Mouse (Mus musculus) right cerebral cortex, adult 2 months (tissue): ENCODE data around the gene Cfap65.
A peak's percentile ranks its signal among the peaks of the same experiment; 100 is the strongest.

Experiments
- DNase-seq, 2 experiments: peaks; one replicate each; pipeline ENCODE4 v3.0.0; 2021 to 2022; ENCODE audit warnings: low spot score in 2 of 2

The Cfap65 gene

GRCm38 (mm10) chr1:74939762-74940161 lies 4.4 kb upstream of the Cfap65 start:
- DNase-seq, result no peak

GRCm38 (mm10) chr1:74936221-74936830 lies 927 bp upstream of the Cfap65 start:
- DNase-seq, result no peak

- no peak for DNase-seq
These were observed 7.6 kb downstream of the Cfap65 start for GRCm38 (mm10) chr1:74927621-74928296.

- peak; percentile 55 to 59 for DNase-seq
These were observed 8.7 kb downstream of the Cfap65 start for GRCm38 (mm10) chr1:74926721-74927120.

GRCm38 (mm10) chr1:74924464-74924863 lies 10.9 kb downstream of the Cfap65 start:
- no peak for DNase-seq

- DNase-seq, result no peak
These were observed 19.7 kb downstream of the Cfap65 start for GRCm38 (mm10) chr1:74915706-74916105.

- DNase-seq, result no peak
These were observed 33.2 kb downstream of the Cfap65 start for GRCm38 (mm10) chr1:74902191-74902590.

- DNase-seq, result peak; percentile 64 to 76
These were observed 33.7 kb downstream of the Cfap65 start for GRCm38 (mm10) chr1:74901686-74902085.

- DNase-seq, result no peak
These were observed 34.8 kb downstream of the Cfap65 start for GRCm38 (mm10) chr1:74900341-74901285.

GRCm38 (mm10) chr1:74898656-74899431 lies 36.6 kb downstream of the Cfap65 start:
- no peak for DNase-seq

GRCm38 (mm10) chr1:74897976-74898375 lies 37.4 kb downstream of the Cfap65 start:
- no peak for DNase-seq

GRCm38 (mm10) chr1:74894966-74895365 lies 40.4 kb downstream of the Cfap65 start:
- peak; percentile 74 to 77 for DNase-seq

- peak; percentile 42 to 56 for DNase-seq
These were observed 42.1 kb downstream of the Cfap65 start, which contains the start of gene Cryba2 for GRCm38 (mm10) chr1:74893134-74893855. Cryba2 (minus strand) TSS chr1:74893143.

GRCm38 (mm10) chr1:74892351-74893133 lies 42.9 kb downstream of the Cfap65 start:
- peak in 1 of 2 experiments; percentile 35 for DNase-seq

- no peak for DNase-seq
These were observed 43.9 kb downstream of the Cfap65 start for GRCm38 (mm10) chr1:74891513-74891912.

- DNase-seq, result no peak
These were observed 49.9 kb downstream of the Cfap65 start, which contains the start of gene Fev for GRCm38 (mm10) chr1:74885369-74886042. Fev (minus strand) TSS chr1:74885419.

GRCm38 (mm10) chr1:74884196-74885141 lies 50.9 kb downstream of the Cfap65 start:
- no peak for DNase-seq

- no peak for DNase-seq
These were observed 52.0 kb downstream of the Cfap65 start for GRCm38 (mm10) chr1:74883441-74883840.
